Mouse (Mus musculus): ENCODE results near the gene Fam98b.

Fam98b gene

DNA sequence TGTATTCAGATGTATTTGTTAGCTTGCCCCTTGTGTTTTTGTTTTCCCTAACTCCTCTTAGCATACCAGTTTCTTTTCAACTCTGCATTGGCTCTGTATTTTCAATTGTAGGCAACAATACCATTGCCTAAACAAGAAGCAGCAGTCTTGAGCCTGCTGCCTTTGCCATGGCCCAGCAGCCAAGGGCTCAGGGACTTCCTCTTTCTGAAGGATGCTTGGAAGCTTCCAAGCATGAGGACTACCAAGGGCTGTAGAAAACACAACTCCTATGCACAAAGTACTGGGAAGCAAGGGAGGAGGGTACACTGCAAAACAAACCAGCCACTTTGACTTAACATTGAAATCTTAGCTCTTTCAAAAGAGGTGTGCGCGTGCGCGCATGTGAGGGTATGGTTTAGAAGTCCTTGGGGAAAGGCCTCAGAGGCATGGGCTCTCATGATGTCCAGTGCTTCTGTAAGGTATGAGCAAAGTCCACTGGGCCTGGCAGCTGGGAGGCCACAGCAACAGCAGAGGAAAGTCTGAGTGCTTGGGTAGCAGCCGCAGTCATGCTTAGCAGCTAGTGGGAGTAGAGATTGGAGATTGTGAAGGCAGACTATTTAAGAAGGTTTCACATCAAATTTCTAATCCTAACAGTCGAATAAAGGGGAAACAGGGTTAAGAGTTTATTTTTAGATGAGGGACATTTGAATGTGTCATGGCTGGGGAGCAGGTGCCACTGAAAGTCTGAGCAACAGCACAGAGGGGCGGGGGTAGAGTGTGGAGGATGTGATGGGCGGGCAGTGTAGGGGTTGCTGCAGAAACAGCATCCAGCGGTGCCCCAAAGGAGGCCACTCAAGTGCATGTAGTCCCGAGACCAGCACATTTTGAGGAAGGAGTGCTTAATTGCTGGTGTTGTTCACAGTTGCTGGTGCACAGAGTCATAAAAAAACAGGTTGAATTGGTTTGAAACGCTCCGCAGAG lies 54.1 kb downstream of the Fam98b start:
- DNase-seq (ENCODE audit: low read depth, low spot score), result no peak

DNA sequence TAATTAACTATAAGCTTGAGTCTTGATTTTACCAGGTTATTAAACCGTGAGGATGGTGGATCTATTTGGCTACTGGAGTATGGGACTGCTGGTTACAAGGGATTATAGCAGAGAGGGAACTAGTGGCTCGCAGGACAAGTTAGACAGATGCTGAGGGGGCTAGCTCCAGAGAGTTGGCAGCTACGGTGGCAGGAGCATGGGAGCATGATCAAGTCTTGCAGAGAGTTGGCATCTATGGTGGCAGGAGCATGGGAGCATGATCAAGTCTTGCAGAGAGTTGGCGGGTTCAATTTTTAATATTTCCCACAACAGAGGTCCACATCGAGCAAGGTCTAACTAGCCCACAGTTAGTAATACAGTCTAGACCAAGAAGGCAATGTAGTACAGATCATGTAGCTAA lies 55.4 kb downstream of the Fam98b start:
- DNase-seq (ENCODE audit: low read depth, low spot score), result no peak

DNA sequence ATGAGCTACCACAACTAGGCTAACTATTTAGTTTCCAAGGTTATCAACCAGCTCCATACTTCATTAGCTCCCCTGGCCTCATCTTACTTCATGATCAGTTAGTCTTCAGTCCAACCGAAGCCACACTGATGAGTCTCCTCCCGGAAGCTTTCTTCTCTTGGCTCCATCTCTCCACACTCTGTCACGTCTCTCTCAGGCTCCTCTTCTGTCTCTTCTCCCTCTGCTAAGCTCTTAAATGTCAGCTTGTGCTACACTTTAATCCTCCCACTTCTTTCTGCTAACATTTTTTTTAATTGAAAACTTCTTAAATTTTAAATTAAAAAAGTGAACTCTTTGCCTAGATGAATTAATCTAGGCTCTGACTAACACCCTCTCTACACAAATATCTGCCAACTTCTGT lies 58.4 kb downstream of the Fam98b start:
- no peak for DNase-seq (ENCODE audit: low read depth, low spot score)

DNA sequence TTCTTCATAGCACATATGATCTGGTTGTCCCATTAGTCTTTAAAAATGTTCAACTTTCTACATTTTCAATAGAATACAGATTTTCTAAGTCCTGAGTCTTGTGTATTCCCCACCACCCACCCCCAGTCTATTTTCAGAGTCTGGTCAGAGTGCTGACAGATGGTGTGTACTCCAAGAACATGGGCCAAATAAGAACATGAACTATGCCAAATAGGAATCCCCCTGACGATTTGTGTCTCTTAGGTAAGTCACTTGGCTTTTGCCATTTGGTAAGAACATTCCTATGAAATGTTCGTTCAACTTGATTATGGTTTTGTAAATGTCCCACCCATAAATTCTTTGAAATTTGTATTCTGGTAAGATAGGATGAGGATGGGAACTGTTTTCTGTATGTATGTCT lies 59.5 kb downstream of the Fam98b start:
- no peak for DNase-seq (ENCODE audit: low read depth, low spot score)

DNA sequence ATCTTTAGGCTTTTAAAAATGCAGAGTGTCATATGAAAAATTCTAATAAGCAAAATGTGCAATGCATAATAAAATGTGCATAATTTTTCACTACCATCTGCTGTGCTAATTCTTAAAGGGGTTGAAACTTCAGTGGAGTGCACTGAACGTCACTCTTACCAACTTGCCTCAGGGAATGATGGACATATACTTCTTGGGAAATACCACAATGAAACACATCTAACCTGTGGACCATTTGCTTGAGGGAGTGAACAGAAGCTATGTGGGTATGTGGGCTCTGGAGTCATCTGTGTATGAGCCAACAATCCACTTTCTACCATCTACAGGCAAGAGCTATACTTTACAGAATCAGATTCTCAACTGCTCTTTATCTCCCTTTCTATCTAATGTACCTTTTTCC lies 61.8 kb downstream of the Fam98b start:
- peak; percentile 28 for DNase-seq (ENCODE audit: low read depth, low spot score)

DNA sequence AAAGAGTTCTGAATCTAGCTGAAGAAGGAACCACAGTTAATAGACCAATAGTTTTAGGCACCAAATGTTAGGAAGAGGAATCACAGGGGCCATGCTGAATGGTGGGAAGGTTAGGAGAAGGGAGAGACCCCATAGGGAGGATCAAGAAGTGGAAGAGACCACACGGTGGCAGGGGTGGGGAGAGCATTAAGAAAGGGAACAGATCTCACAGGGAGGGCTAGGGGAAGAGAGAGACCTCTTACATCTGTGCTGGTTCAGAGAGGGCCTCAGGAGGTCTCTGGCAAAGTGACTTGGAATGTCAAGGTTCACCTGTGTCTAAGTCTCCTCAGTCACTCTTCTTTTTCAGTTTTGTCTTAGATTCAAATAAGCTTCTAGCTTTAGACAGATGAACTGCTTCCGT lies 62.5 kb downstream of the Fam98b start:
- no peak for DNase-seq (ENCODE audit: low read depth, low spot score)

DNA sequence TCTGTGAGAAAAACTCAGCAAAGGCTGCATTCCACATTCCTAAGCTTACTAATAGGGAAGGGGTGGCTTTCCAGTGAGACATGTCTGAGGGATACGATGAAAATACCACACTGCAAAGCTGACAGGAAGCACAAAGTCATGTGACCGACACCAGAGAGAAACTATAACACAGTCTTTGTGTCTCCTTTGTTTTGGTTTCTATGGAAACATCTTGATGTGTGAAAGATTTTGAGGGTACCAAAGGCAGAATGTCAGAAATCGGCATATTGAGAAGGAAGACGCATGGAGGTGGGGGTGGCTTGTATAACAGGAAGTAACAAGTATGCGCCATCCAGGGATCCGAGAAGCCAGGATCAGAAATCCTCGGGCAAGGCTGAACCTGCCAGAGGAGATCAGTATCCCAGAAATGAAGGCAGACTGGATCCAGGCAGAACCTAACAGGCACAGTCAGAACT lies 62.9 kb downstream of the Fam98b start:
- DNase-seq (ENCODE audit: low read depth, low spot score), result peak; percentile 69

DNA sequence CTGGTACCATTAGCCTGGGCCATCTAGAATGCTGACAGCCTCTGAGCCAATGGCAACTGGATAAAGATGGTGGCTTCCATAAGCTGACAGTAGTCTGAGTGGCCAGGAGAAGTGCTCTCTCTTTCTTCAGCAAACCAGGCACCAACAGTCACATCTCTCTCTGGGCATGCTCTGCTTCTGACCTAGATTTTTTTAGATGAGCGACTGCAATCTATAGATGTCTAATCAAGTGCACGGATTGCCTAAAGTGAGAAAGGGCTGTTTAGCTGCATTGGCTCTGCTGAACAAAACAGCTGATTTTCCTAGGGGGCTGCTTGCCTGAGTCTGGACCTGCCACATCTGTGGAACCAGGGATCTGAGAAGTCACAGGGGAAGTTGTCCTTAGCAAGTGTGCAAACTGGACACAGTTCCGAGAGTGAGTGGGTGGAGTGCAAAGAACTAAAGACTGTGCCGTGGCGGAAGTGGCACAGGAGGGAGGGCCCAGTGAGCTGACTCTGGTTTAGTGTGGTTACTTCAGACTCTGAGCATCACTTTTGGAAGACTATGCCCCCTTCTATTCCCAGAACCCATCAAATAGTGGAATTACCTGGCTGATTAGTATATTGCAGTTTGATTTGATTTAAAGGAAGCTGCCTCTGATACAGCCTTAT lies 64.2 kb downstream of the Fam98b start:
- DNase-seq (ENCODE audit: low read depth, low spot score), result no peak

DNA sequence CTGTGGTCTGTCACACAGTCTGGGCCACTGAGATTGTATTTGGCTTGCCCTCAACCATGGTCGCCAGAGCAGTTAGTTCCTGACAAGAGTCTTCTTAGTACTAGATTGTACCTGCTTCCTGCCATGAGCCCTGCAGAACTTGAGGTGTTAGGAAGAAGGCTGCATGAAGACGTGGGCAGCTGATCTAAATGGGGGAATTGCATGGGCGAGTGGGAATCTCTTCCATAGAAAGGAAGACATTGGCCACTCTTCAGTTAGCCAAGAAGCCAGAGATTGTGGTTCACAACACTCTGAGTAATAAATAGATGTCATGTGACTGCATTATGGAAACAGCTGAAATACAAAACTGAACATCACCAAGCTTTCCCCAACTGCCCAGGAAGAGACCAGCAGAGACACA lies 69.5 kb downstream of the Fam98b start:
- DNase-seq (ENCODE audit: low read depth, low spot score), result no peak

Measured in brain, embryonic 18.5 days (tissue).